Mouse (Mus musculus): Measurements from ENCODE around the gene Sema3b. TPM values are rescaled to one million over a fixed set of nuclear protein-coding genes. Genes with fewer than 3 reads are reported as not detected.
A peak's percentile ranks its signal among the peaks of the same experiment; 100 is the strongest.
"Not testable (repeated sequence)": the region's sequence is repeated elsewhere in the genome, so short reads cannot be mapped to it uniquely, and the experiment has no call there.

The Sema3b gene
- polyA plus RNA-seq, 1 experiment from 2014 or later: 2.0 TPM

DNA sequence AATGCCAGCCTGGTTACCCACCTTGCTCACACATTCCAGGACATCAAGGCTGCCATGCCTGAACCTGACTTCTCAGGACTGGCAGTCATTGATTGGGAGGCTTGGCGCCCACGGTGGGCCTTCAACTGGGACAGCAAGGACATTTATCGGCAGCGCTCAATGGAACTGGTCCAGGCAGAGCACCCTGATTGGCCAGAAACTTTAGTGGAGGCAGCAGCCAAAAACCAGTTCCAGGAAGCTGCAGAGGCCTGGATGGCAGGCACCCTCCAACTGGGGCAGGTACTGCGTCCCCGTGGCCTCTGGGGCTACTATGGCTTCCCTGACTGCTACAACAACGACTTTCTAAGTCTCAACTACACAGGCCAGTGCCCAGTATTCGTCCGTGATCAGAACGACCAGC, 31.2 kb downstream of the Sema3b start:
- H3K4me1 ChIP-seq: peaks cover 69% of the 10 kb centered on the region
- WGBS: 94% methylated on average over 10 of the region's 10 CpGs
- peaks cover 3% of the 10 kb centered on the region; the same call in 1 of the 2 replicates for H3K9me3 ChIP-seq
- H3K27me3 ChIP-seq (ENCODE audit: poor library complexity, severe bottlenecking): no peaks in the 10 kb centered on the region
- no peak overlapping the region for H3K4me3 ChIP-seq
- H3K27ac ChIP-seq: no peak overlapping the region
- peaks cover 36% of the 10 kb centered on the region for H3K36me3 ChIP-seq (replicated peaks)
- no peak for DNase-seq (ENCODE audit: extremely low spot score, low spot score)

DNA sequence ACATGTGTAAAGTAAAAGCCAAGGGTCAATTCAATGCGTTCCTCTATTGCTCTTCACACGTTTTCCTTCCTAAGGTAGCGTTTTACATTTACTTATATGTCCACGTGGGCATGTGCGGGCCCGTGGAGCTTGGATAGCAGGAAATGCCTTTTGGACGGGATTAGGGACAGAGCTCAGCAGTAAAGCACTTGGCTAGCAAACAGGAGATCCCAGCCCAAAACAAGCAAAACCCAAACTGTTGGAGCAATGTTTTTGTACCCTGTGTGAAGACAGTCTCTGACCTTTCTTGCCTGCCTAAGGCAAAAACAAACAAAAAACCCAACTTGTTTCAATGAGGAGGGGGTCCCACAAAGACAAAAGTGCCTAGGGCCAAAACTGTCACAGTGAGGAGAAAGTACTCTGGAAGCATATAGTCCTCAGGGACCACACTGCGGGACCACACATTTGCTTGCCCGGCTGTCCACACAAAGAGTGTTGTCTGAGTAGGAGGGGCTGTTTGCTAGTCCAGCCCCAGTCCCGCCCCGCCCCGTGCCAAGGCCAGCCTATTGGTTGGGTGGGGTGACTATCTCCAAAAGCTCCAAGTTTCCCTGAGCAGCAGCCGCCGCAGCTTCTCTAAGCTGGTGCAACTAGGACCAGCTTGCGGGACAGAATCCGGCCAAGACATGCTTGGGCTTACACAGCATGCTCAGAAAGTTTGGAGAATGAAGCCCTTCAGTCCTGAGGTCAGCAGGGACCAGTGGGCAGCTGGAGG, 32.5 kb downstream of the Sema3b start, which contains the start of gene Hyal1:
Hyal1 (plus strand) TSS at position 571 of the 751 bp plus-strand sequence.
- Histone ChIP-seq H3K4me3 (peak within 1 kb of the TSS; percentile 52), H3K36me3 (replicated peaks) (peaks cover 45% of the 10 kb centered on the region), H3K4me1 (peaks cover 69% of the 10 kb centered on the region), H3K27ac (peak within 1 kb of the TSS; percentile 86), H3K27me3 (ENCODE audit: poor library complexity, severe bottlenecking) (no peaks in the 10 kb centered on the region), H3K9me3 (peaks cover 3% of the 10 kb centered on the region; the same call in 1 of the 2 replicates)
- 27% methylated on average over 16 of the region's 16 CpGs for WGBS
- DNase-seq (ENCODE audit: extremely low spot score, low spot score): peak; percentile 87

GRCm38 (mm10) chr9:107575579-107576356, 33.3 kb downstream of the Sema3b start:
- Histone ChIP-seq H3K36me3 (replicated peaks) (peaks cover 53% of the 10 kb centered on the region), H3K27ac (peak overlapping the region; percentile 86), H3K27me3 (ENCODE audit: poor library complexity, severe bottlenecking) (no peaks in the 10 kb centered on the region), H3K4me3 (no peak overlapping the region), H3K9me3 (peaks cover 3% of the 10 kb centered on the region; the same call in 1 of the 2 replicates), H3K4me1 (peaks cover 69% of the 10 kb centered on the region)
- DNase-seq (ENCODE audit: extremely low spot score, low spot score): no peak
- WGBS: 86% methylated on average over 14 of the region's 14 CpGs

DNA sequence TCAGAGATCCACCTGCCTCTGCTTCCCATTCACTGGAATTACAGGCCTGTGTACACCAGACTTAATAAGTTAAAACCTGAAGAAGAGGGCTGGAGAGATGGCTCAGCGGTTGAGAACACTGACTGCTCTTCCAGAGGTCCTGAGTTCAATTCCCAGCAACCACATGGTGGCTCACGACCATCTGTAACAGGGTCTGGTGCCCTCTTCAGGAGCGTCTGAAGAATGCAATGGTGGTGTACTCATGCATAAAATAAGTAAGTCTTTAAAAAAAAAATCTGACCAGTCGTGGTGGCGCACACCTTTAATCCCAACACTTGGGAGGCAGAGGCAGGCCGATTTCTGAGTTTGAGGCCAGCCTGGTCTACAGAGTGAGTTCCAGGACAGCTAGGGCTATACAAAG, 35.3 kb downstream of the Sema3b start:
- Histone ChIP-seq H3K4me1 (peaks cover 62% of the 10 kb centered on the region), H3K36me3 (replicated peaks) (peaks cover 56% of the 10 kb centered on the region)
- DNase-seq (ENCODE audit: extremely low spot score, low spot score); H3K4me3 ChIP-seq; H3K27ac ChIP-seq; H3K9me3 ChIP-seq; H3K27me3 ChIP-seq (ENCODE audit: poor library complexity, severe bottlenecking): not testable (repeated sequence)
- WGBS: 80% methylated on average over 6 of the region's 6 CpGs

GRCm38 (mm10) chr9:107572327-107572662, 36.7 kb downstream of the Sema3b start:
- WGBS: 97% methylated on average over 2 of the region's 2 CpGs
- Histone ChIP-seq H3K27ac (no peak overlapping the region), H3K4me3 (no peak overlapping the region)

GRCm38 (mm10) chr9:107571534-107572326, 37.3 kb downstream of the Sema3b start:
- H3K27me3 ChIP-seq (ENCODE audit: poor library complexity, severe bottlenecking): no peaks in the 10 kb centered on the region
- H3K27ac ChIP-seq: no peak overlapping the region
- WGBS: 93% methylated on average over 22 of the region's 22 CpGs
- H3K9me3 ChIP-seq: peaks cover 3% of the 10 kb centered on the region; the same call in 1 of the 2 replicates
- H3K4me3 ChIP-seq: peak overlapping the region; percentile 93
- DNase-seq (ENCODE audit: extremely low spot score, low spot score): no peak
- peaks cover 57% of the 10 kb centered on the region for H3K36me3 ChIP-seq (replicated peaks)
- peaks cover 61% of the 10 kb centered on the region for H3K4me1 ChIP-seq

More at GRCm38 (mm10) chr9:107572327-107572662, 36.7 kb downstream of the Sema3b start:
- Histone ChIP-seq H3K36me3 (replicated peaks) (peaks cover 56% of the 10 kb centered on the region), H3K4me1 (peaks cover 61% of the 10 kb centered on the region), H3K27me3 (ENCODE audit: poor library complexity, severe bottlenecking) (no peaks in the 10 kb centered on the region), H3K9me3 (peaks cover 3% of the 10 kb centered on the region; the same call in 1 of the 2 replicates)
- DNase-seq (ENCODE audit: extremely low spot score, low spot score): no peak

DNA sequence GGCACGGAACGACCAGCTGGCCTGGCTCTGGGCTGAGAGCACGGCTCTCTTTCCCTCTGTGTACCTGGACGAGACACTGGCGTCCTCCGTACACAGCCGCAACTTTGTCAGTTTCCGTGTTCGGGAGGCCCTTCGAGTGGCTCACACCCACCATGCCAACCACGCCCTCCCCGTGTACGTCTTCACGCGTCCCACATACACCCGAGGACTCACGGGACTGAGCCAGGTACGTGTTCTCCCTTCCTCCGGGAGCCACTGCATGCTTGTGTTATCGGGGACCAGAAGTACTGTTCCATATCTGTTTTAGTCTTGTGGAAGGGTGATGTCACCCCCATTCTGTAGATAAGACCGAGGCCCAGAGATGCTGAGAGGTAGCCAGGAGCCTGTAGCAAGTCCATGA, 38.2 kb downstream of the Sema3b start:
- DNase-seq (ENCODE audit: extremely low spot score, low spot score): no peak
- H3K4me3 ChIP-seq: peak overlapping the region; percentile 93
- peaks cover 64% of the 10 kb centered on the region for H3K36me3 ChIP-seq (replicated peaks)
- peaks cover 61% of the 10 kb centered on the region for H3K4me1 ChIP-seq
- H3K27me3 ChIP-seq (ENCODE audit: poor library complexity, severe bottlenecking): no peaks in the 10 kb centered on the region
- 94% methylated on average over 21 of the region's 21 CpGs for WGBS
- peak overlapping the region; percentile 94 for H3K27ac ChIP-seq
- peaks cover 3% of the 10 kb centered on the region; the same call in 1 of the 2 replicates for H3K9me3 ChIP-seq

DNA sequence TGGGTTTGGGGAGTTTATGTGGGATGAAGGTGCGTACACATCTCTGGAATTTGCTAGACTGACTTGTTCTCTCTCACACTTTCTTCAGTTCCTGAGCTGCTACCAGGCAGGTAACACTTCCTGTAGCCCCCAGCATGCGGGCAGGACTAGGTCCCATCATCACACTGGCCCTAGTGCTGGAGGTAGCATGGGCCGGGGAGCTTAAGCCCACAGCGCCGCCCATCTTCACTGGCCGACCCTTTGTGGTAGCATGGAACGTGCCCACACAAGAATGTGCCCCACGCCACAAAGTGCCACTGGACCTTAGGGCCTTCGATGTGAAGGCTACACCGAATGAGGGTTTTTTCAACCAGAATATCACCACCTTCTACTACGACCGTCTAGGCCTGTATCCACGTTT, 39.0 kb downstream of the Sema3b start:
- 63% methylated on average over 13 of the region's 13 CpGs for WGBS
- Histone ChIP-seq H3K9me3 (peaks cover 3% of the 10 kb centered on the region; the same call in 1 of the 2 replicates), H3K4me3 (peak overlapping the region; percentile 93), H3K4me1 (peaks cover 64% of the 10 kb centered on the region), H3K27ac (peak overlapping the region; percentile 94), H3K27me3 (ENCODE audit: poor library complexity, severe bottlenecking) (no peaks in the 10 kb centered on the region), H3K36me3 (replicated peaks) (peaks cover 68% of the 10 kb centered on the region)
- DNase-seq (ENCODE audit: extremely low spot score, low spot score): no peak

DNA sequence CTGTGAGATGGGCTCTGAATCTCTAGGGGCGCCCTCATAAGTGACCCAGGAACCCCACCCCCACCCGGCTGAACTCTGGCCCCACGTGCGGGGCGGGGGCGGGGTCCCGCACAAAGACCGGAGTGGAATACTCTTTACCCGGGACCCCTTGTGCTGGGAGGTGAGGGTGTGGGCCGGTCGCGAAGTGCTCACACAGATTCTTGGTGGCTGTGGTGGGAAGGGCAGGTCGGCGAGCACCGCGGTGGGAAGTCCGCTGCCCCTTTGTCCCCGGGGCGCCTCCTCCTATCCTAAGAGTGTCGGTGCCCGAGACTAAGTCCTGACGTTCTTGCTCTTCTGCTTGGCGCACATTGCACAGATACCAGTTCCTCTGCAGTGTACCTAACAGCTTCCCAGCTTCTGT, 39.8 kb downstream of the Sema3b start:
- Histone ChIP-seq H3K9me3 (peaks cover 3% of the 10 kb centered on the region; the same call in 1 of the 2 replicates), H3K36me3 (replicated peaks) (peaks cover 68% of the 10 kb centered on the region), H3K4me3 (peak overlapping the region; percentile 93), H3K27me3 (ENCODE audit: poor library complexity, severe bottlenecking) (no peaks in the 10 kb centered on the region), H3K4me1 (peaks cover 71% of the 10 kb centered on the region), H3K27ac (peak overlapping the region; percentile 94)
- under 1% methylated on average over 23 of the region's 23 CpGs for WGBS
- DNase-seq (ENCODE audit: extremely low spot score, low spot score): no peak

DNA sequence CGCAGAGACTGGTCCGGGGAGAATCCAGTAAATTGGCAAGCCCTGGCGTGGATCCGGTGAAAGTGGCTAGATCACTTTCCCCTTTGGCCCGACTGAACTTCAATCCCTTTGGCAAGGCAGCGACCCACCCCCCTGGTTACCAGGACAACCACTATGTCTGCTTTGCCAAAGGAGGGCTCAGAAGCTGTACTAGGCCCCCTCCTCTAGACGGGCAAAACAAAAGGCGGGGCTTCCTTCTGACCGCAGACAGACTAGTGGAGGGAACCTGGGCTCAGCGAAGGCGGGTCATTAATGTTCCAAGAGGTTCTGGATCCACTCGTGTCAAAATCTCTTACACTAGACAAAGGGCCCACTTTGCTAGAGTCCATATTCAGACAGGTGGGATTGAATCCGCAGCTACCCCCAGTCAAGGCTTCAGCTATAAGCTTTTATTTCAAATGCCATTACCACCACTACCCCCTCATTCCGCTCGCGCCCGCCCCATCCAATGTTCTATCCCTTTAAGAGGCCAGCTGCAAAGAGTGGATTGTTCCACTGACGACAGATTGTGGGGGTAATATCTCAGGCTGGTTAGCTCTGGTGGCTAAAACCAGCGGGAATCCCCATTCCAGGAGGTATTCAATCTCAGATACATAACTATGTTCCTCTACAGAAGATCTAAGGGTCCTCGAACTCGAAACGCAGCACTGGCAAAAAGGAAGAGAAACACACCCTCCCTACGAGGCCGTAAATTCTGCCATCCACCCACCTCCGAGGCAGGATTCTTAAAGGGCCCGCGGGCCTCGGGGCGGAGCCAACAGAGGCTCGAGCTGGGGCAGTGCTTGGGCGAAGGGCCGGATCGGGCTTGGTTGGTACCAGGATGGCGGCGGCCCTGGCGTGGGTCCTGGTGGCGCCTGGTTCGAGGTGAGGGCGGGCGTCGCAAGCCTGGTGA, 40.4 kb downstream of the Sema3b start:
- H3K9me3 ChIP-seq: peaks cover 2% of the 10 kb centered on the region; the same call in 1 of the 2 replicates
- no peaks in the 10 kb centered on the region for H3K27me3 ChIP-seq (ENCODE audit: poor library complexity, severe bottlenecking)
- under 1% methylated on average over 41 of the region's 41 CpGs for WGBS
- H3K36me3 ChIP-seq (replicated peaks): peaks cover 63% of the 10 kb centered on the region
- peak; percentile 90 for DNase-seq (ENCODE audit: extremely low spot score, low spot score)
- H3K4me1 ChIP-seq: peaks cover 78% of the 10 kb centered on the region
- peak overlapping the region; percentile 93 for H3K4me3 ChIP-seq
- peak overlapping the region; percentile 94 for H3K27ac ChIP-seq

- DNase-seq (ENCODE audit: extremely low spot score, low spot score): no peak
- H3K4me3 ChIP-seq: peak within 1 kb of the TSS; percentile 93
- peak within 1 kb of the TSS; percentile 94 for H3K27ac ChIP-seq
- no peaks in the 10 kb centered on the region for H3K9me3 ChIP-seq
- peaks cover 55% of the 10 kb centered on the region for H3K36me3 ChIP-seq (replicated peaks)
- no peaks in the 10 kb centered on the region for H3K27me3 ChIP-seq (ENCODE audit: poor library complexity, severe bottlenecking)
- peaks cover 86% of the 10 kb centered on the region for H3K4me1 ChIP-seq
- WGBS: 4% methylated on average over 18 of the region's 18 CpGs
Observed at GRCm38 (mm10) chr9:107567702-107568319, 41.2 kb downstream of the Sema3b start, which contains the start of gene Hyal2. Gene Hyal2 (plus strand): TSS chr9:107567945.

Data from forebrain, embryonic 10.5 days (tissue).